23 mouse cellular contexts compared by ENCODE assay signal in genomic region chr4:137392874-137393273, GRCm38 (mm10). TPM values are rescaled to one million over a fixed set of nuclear protein-coding genes. Genes with fewer than 3 reads are reported as not detected.
A peak's percentile ranks its signal among the peaks of the same experiment; 100 is the strongest.
DNase-seq lines count a peak whose midpoint lies in the region; ATAC-seq and TF ChIP-seq lines count a peak whose summit lies in the region.
"Had no signal": no experiment of that assay in that cellular context is flagged by ENCODE, and none has a peak within 500 bp of the region (broad histone marks: within the 10 kb centered on the region; RNA-seq: fewer than 3 reads in every experiment).

No protein-coding gene starts in this region.

- no peak for TF ChIP-seq POLR2A in heart, adult 2 months (IDR thresholded peaks at IDR 0.05; ENCODE audit: insufficient read depth, low read depth, low read length)

- H3K9me3 ChIP-seq in heart, embryonic 12.5 days (replicated peaks), result no peaks in the 10 kb centered on the region
- peaks cover 3% of the 10 kb centered on the region; the same call in 1 of the 2 replicates for H3K9me3 ChIP-seq in midbrain, embryonic 11.5 days (ENCODE audit: control insufficient read depth, low read length)
- no peaks in the 10 kb centered on the region for H3K9me3 ChIP-seq in midbrain, embryonic 13.5 days
- H3K9me3 ChIP-seq in limb, embryonic 10.5 days (replicated peaks), result no peaks in the 10 kb centered on the region
- H3K9me3 ChIP-seq: forebrain, embryonic 15.5 days; hindbrain, embryonic 13.5 days; intestine, embryonic 15.5 days had no signal

- TF ChIP-seq EP300 in heart, adult 2 months (IDR thresholded peaks at IDR 0.05; ENCODE audit: insufficient read depth, low read depth, low read length), result no peak

- peaks cover 6% of the 10 kb centered on the region for H3K4me1 ChIP-seq in heart, adult 2 months (ENCODE audit: control insufficient read depth, insufficient read depth, low read length)
- peaks cover 3% of the 10 kb centered on the region; the same call in 1 of the 2 replicates for H3K4me1 ChIP-seq in heart, embryonic 12.5 days (replicated peaks)
- H3K4me1 ChIP-seq in midbrain, embryonic 11.5 days (ENCODE audit: control insufficient read depth, insufficient read depth, low read length), result peaks cover 2% of the 10 kb centered on the region; the same call in 1 of the 2 replicates
- H3K4me1 ChIP-seq in midbrain, embryonic 13.5 days (replicated peaks), result peaks cover 10% of the 10 kb centered on the region
- peaks cover 9% of the 10 kb centered on the region for H3K4me1 ChIP-seq in limb, embryonic 10.5 days
- H3K4me1 ChIP-seq: intestine, embryonic 15.5 days had no signal

- no peak overlapping the region for H3K4me2 ChIP-seq in heart, embryonic 12.5 days
- H3K4me2 ChIP-seq in midbrain, embryonic 11.5 days, result no peak overlapping the region
- no peak overlapping the region for H3K4me2 ChIP-seq in midbrain, embryonic 13.5 days (replicated peaks)
- H3K4me2 ChIP-seq: embryonic facial prominence, embryonic 12.5 days; forebrain, embryonic 15.5 days; hindbrain, embryonic 13.5 days; intestine, embryonic 15.5 days; liver, embryonic 11.5 days; lung, embryonic 14.5 days had no signal

- intact Hi-C loops in heart, adult 2 months (cut with DNase I), result loop anchor here (5.0 to 10.0 kb wide), 3 partner anchors 81 to 318 kb away; no protein-coding TSS in a partner anchor

- no peaks in the 10 kb centered on the region for H3K79me2 ChIP-seq in heart, adult 2 months (replicated peaks; ENCODE audit: control insufficient read depth, insufficient read depth, low read length)

- WGBS in heart, adult 2 months, result 78% methylated on average over 9 of the region's 9 CpGs
- 86% methylated on average over 9 of the region's 9 CpGs for WGBS in heart, embryonic 12.5 days
- WGBS in midbrain, embryonic 11.5 days, result 85% methylated on average over 9 of the region's 9 CpGs
- 87% methylated on average over 9 of the region's 9 CpGs for WGBS in midbrain, embryonic 13.5 days
- WGBS in limb, embryonic 10.5 days, result 91% methylated on average over 9 of the region's 9 CpGs

- ATAC-seq in heart, embryonic 12.5 days (ENCODE audit: insufficient number of reproducible peaks, low FRiP score), result no peak
- ATAC-seq in midbrain, embryonic 11.5 days (ENCODE audit: low FRiP score), result no peak
- ATAC-seq in midbrain, embryonic 13.5 days, result no peak
- ATAC-seq: forebrain, embryonic 15.5 days; intestine, embryonic 15.5 days had no signal

- H3K27ac ChIP-seq in heart, adult 2 months, result peak overlapping the region; percentile 65
- no peak overlapping the region for H3K27ac ChIP-seq in heart, embryonic 12.5 days (ENCODE audit: poor library complexity, severe bottlenecking)
- H3K27ac ChIP-seq in midbrain, embryonic 11.5 days (ENCODE audit: low read depth, low read length), result no peak overlapping the region
- H3K27ac ChIP-seq in midbrain, embryonic 13.5 days, result no peak overlapping the region
- H3K27ac ChIP-seq in limb, embryonic 10.5 days, result no peak overlapping the region
- H3K27ac ChIP-seq: embryonic facial prominence, embryonic 12.5 days; forebrain, embryonic 15.5 days; hindbrain, embryonic 13.5 days; intestine, embryonic 15.5 days had no signal

- H3K27me3 ChIP-seq in heart, adult 2 months (ENCODE audit: control insufficient read depth, insufficient read depth, low read length), result no peaks in the 10 kb centered on the region
- no peaks in the 10 kb centered on the region for H3K27me3 ChIP-seq in heart, embryonic 12.5 days (replicated peaks)
- H3K27me3 ChIP-seq in midbrain, embryonic 11.5 days (ENCODE audit: control insufficient read depth, insufficient read depth, low read length), result no peaks in the 10 kb centered on the region
- no peaks in the 10 kb centered on the region for H3K27me3 ChIP-seq in midbrain, embryonic 13.5 days
- no peaks in the 10 kb centered on the region for H3K27me3 ChIP-seq in limb, embryonic 10.5 days (ENCODE audit: low read depth, poor library complexity, severe bottlenecking)
- H3K27me3 ChIP-seq: embryonic facial prominence, embryonic 12.5 days; forebrain, embryonic 15.5 days; hindbrain, embryonic 13.5 days; intestine, embryonic 15.5 days had no signal

- H3K36me3 ChIP-seq in heart, adult 2 months (ENCODE audit: control insufficient read depth, insufficient read depth, low read length), result no peaks in the 10 kb centered on the region
- 0 out of 2 replicates have a peak, but pooled peaks cover 3% of the 10 kb centered on the region for H3K36me3 ChIP-seq in heart, embryonic 12.5 days
- no peaks in the 10 kb centered on the region for H3K36me3 ChIP-seq in midbrain, embryonic 11.5 days (ENCODE audit: control insufficient read depth, insufficient read depth, low read length)
- no peaks in the 10 kb centered on the region for H3K36me3 ChIP-seq in midbrain, embryonic 13.5 days
- peaks cover 13% of the 10 kb centered on the region; the same call in 1 of the 2 replicates for H3K36me3 ChIP-seq in limb, embryonic 10.5 days
- H3K36me3 ChIP-seq: embryonic facial prominence, embryonic 12.5 days; forebrain, embryonic 15.5 days; hindbrain, embryonic 13.5 days; intestine, embryonic 15.5 days had no signal

- no peak for TF ChIP-seq CTCF in heart, adult 2 months (IDR thresholded peaks at IDR 0.05)

- H3K4me3 ChIP-seq in heart, adult 2 months, result no peak overlapping the region
- no peak overlapping the region for H3K4me3 ChIP-seq in heart, embryonic 12.5 days
- H3K4me3 ChIP-seq in midbrain, embryonic 11.5 days (ENCODE audit: low read depth, low read length), result no peak overlapping the region
- H3K4me3 ChIP-seq in midbrain, embryonic 13.5 days (replicated peaks), result no peak overlapping the region
- no peak overlapping the region for H3K4me3 ChIP-seq in limb, embryonic 10.5 days
- H3K4me3 ChIP-seq: embryonic facial prominence, embryonic 12.5 days; forebrain, embryonic 15.5 days; hindbrain, embryonic 13.5 days; intestine, embryonic 15.5 days had no signal

- no peak overlapping the region for H3K9ac ChIP-seq in heart, adult 2 months (ENCODE audit: low read depth, low read length)
- H3K9ac ChIP-seq in heart, embryonic 12.5 days, result no peak overlapping the region
- no peak overlapping the region for H3K9ac ChIP-seq in midbrain, embryonic 11.5 days (ENCODE audit: low read length)
- no peak overlapping the region for H3K9ac ChIP-seq in midbrain, embryonic 13.5 days (replicated peaks)
- H3K9ac ChIP-seq: embryonic facial prominence, embryonic 12.5 days; forebrain, embryonic 15.5 days; hindbrain, embryonic 13.5 days; intestine, embryonic 15.5 days; lung, embryonic 14.5 days had no signal

- no peak for DNase-seq in heart, adult 2 months
- DNase-seq in midbrain, embryonic 11.5 days (ENCODE audit: low spot score, missing footprints), result peak; percentile 41
- DNase-seq in adrenal gland, postnatal 25 days, result peak; percentile 38
- no peak for DNase-seq in lung, adult 18-20 months
- DNase-seq in limb, embryonic 10.5 days (ENCODE audit: low spot score), result no peak
- DNase-seq: cerebellum, adult 8-10 months; layer of hippocampus, postnatal 36 days; left cerebral cortex, postnatal 4 days; lung, embryonic 14.5 days; midbrain, embryonic 14.5 days; right cerebral cortex, adult 18-20 months; thymus, postnatal 14 days had no signal

RNA-seq across cellular contexts. Expression of gene Cela3a, which starts 16.7 kb away (rescaled TPM):
- not detected for total RNA-seq in heart, adult 2 months (2021)
- not detected in 2 replicates for polyA plus RNA-seq in heart, adult 2 months (2012; rRNA removed)
- not detected in 2 replicates for polyA plus RNA-seq in heart, embryonic 12.5 days (2016; fragmentation: Nextera tagmentation; extraction: Ambion mirVana)
- not detected in 2 replicates for polyA plus RNA-seq in midbrain, embryonic 11.5 days (2014; fragmentation: Nextera tagmentation; extraction: Ambion mirVana)
- polyA plus RNA-seq in midbrain, embryonic 13.5 days (2015; fragmentation: Nextera tagmentation; extraction: Ambion mirVana), result not detected in 2 replicates
- total RNA-seq in adrenal gland, postnatal 25 days (2021), result not detected in 2 replicates
- not detected in 2 replicates for polyA plus RNA-seq in limb, embryonic 10.5 days (2016; fragmentation: Nextera tagmentation; extraction: Ambion mirVana)
- total RNA-seq: layer of hippocampus, postnatal 36 days; left cerebral cortex, postnatal 4 days; neutrophil, adult 5-6 weeks had no signal
- polyA plus RNA-seq: cortical plate, adult 2 months; embryonic facial prominence, embryonic 12.5 days; forebrain, embryonic 15.5 days; gonadal fat pad, adult 2 months; heart, embryonic 16.5 days; hindbrain, embryonic 13.5 days; intestine, embryonic 15.5 days; liver, embryonic 11.5 days; lung, embryonic 14.5 days; midbrain, embryonic 14.5 days had no signal

RNA-seq across cellular contexts. Expression of gene Cdc42, which starts 35.4 kb away (rescaled TPM):
- 100 to 1,000 TPM; 136 to 137 TPM for total RNA-seq in heart, adult 2 months (2021)
- 68.4 and 141 TPM in 2 replicates for polyA plus RNA-seq in heart, adult 2 months (2012; rRNA removed)
- 528 and 544 TPM in 2 replicates for polyA plus RNA-seq in heart, embryonic 12.5 days (2016; fragmentation: Nextera tagmentation; extraction: Ambion mirVana)
- 710 and 751 TPM in 2 replicates for polyA plus RNA-seq in midbrain, embryonic 11.5 days (2014; fragmentation: Nextera tagmentation; extraction: Ambion mirVana)
- polyA plus RNA-seq in midbrain, embryonic 13.5 days (2015; fragmentation: Nextera tagmentation; extraction: Ambion mirVana), result 749 and 804 TPM in 2 replicates
- total RNA-seq in adrenal gland, postnatal 25 days (2021), result 429 and 434 TPM in 2 replicates
- polyA plus RNA-seq in limb, embryonic 10.5 days (2016; fragmentation: Nextera tagmentation; extraction: Ambion mirVana), result 531 and 571 TPM in 2 replicates

RNA-seq across cellular contexts. Expression of gene Cela3b, which starts 37.5 kb away (rescaled TPM):
- not detected for total RNA-seq in heart, adult 2 months (2021)
- polyA plus RNA-seq in heart, adult 2 months (2012; rRNA removed), result 0.32 TPM in 1 of 2 replicates, not detected in the other
- not detected in 2 replicates for polyA plus RNA-seq in heart, embryonic 12.5 days (2016; fragmentation: Nextera tagmentation; extraction: Ambion mirVana)
- not detected in 2 replicates for polyA plus RNA-seq in midbrain, embryonic 11.5 days (2014; fragmentation: Nextera tagmentation; extraction: Ambion mirVana)
- not detected in 2 replicates for polyA plus RNA-seq in midbrain, embryonic 13.5 days (2015; fragmentation: Nextera tagmentation; extraction: Ambion mirVana)
- total RNA-seq in adrenal gland, postnatal 25 days (2021), result not detected in 2 replicates
- polyA plus RNA-seq in limb, embryonic 10.5 days (2016; fragmentation: Nextera tagmentation; extraction: Ambion mirVana), result not detected in 2 replicates
- total RNA-seq: layer of hippocampus, postnatal 36 days; left cerebral cortex, postnatal 4 days; neutrophil, adult 5-6 weeks had no signal
- polyA plus RNA-seq: cortical plate, adult 2 months; embryonic facial prominence, embryonic 12.5 days; forebrain, embryonic 15.5 days; hindbrain, embryonic 13.5 days; liver, embryonic 11.5 days; lung, embryonic 14.5 days; midbrain, embryonic 14.5 days had no signal

Comparison
In these comparisons a context has a peak if more than half of its experiments do, and no peak if none do; other contexts are left out.
1. DNase-seq: peak in midbrain, embryonic 11.5 days (single experiment) and adrenal gland, postnatal 25 days (single experiment); none in heart, adult 2 months (0 of 2), lung, adult 18-20 months (0 of 2) and limb, embryonic 10.5 days (single experiment).